Mouse (Mus musculus) C2C12 (cell line): ENCODE measurements at regions not wholly inside any gene's neighbourhood (a gene's known extent, or its start where the extent isn't known, plus 50 kb on each side); places are given as distances from the start of the nearest gene placed in this dataset.
A peak's percentile ranks its signal among the peaks of the same experiment; 100 is the strongest.

Source experiments
- H3K27me3 ChIP-seq: one replicate; pipeline ENCODE4 v1.6.1; 2011; ENCODE audit not compliant: control insufficient read depth, insufficient read depth, insufficient read length
- H3K36me3 ChIP-seq: one replicate; pipeline ENCODE4 v1.6.1; 2011; ENCODE audit not compliant: control insufficient read depth, insufficient read depth
- H3K4me3 ChIP-seq: one replicate; pipeline ENCODE4 v1.5.1; 2011; ENCODE audit warnings: mild to moderate bottlenecking, control low read depth; ENCODE audit not compliant: poor library complexity, insufficient read depth, severe bottlenecking
- H3K79me2 ChIP-seq: one replicate; pipeline ENCODE4 v1.6.1; 2011; ENCODE audit not compliant: control insufficient read depth, insufficient read depth
- H3K79me3 ChIP-seq: one replicate; pipeline ENCODE4 v1.6.1; 2011; ENCODE audit warnings: low read depth, control low read depth
- H3ac ChIP-seq: one replicate; pipeline ENCODE3; 2011; ENCODE audit warnings: low read depth; ENCODE audit not compliant: control insufficient read depth, insufficient read length
- CEBPB ChIP-seq: IDR thresholded peaks from one replicate; pipeline ENCODE4 v1.6.1; 2011; ENCODE audit warnings: low read depth, mild to moderate bottlenecking, control low read depth, moderate library complexity
- CTCF ChIP-seq: IDR thresholded peaks from one replicate; pipeline ENCODE4 v1.5.1; 2011; ENCODE audit not compliant: control insufficient read depth, insufficient read depth, insufficient read length
- FOSL1 ChIP-seq: IDR thresholded peaks from one replicate; pipeline ENCODE4 v1.8.0; 2011; ENCODE audit warnings: mild to moderate bottlenecking, low read length; ENCODE audit not compliant: poor library complexity, insufficient read depth, severe bottlenecking
- MAX ChIP-seq: IDR thresholded peaks from one replicate; pipeline ENCODE4 v1.6.1; 2011; ENCODE audit warnings: mild to moderate bottlenecking, control low read depth
- MYOD1 ChIP-seq: IDR thresholded peaks from one replicate; pipeline ENCODE4 v1.6.1; 2011; ENCODE audit warnings: low read depth; ENCODE audit not compliant: control insufficient read depth, insufficient read length
- MYOG ChIP-seq: IDR thresholded peaks from one replicate; pipeline ENCODE4 v1.6.1; 2011; ENCODE audit not compliant: control insufficient read depth, insufficient read length; ENCODE audit errors: extremely low read depth
- USF1 ChIP-seq: IDR thresholded peaks from one replicate; pipeline ENCODE4 v1.6.1; 2011; ENCODE audit warnings: low read depth, mild to moderate bottlenecking, control low read depth, moderate library complexity

DNA sequence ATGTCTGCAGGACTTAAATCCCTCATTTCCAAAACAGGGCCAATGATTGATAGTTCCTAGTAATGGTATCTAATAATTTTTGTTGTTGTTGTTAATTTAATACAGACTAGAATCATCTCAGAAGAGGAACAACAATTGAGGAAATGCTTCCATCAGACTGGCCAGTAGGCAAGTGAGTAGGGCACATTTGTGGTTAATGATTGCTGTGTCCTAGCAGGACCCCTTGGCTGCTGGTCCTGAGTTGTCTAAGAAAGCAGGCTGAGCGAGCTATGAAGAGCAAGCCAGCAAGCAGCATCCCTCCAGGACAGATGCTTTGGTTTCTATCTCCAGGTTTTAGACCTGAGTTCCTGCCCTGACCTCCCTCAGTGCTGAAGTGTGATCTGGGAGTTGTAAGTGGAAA lies 85.3 kb upstream of the Max start:
- Histone ChIP-seq H3K27me3 (no peaks in the 10 kb centered on the region), H3K79me2 (no peaks in the 10 kb centered on the region)

DNA sequence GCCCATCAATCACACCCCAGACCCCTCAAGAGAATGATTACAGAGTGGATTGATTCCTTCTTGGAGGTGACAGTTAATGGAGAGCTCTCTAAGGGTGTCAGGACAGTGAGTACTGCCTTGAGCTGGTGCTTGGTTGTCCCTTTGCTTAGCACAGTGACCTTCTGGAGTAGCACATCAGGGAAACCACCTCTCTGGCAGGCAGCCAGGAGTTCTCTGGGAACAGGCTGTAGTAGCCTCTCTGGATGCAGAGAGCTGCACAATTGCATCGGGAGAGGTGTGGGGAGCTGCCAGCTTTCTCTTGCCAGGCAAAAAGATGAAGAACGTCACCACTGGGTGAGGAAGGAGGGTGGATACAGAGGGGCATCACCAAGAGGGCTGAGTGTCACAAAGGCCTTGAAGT lies 84.0 kb upstream of the Max start:
- no peaks in the 10 kb centered on the region for H3K36me3 ChIP-seq
- H3K4me3 ChIP-seq = no peak overlapping the region
- no peaks in the 10 kb centered on the region for H3K27me3 ChIP-seq
- no peaks in the 10 kb centered on the region for H3K79me2 ChIP-seq
- TF ChIP-seq MYOG (no peak), CEBPB (no peak), FOSL1 (no peak), USF1 (no peak), MYOD1 (no peak), CTCF (no peak), MAX (no peak)
- no peaks in the 10 kb centered on the region for H3K79me3 ChIP-seq
- no peak overlapping the region for H3ac ChIP-seq

More for the DNA sequence above, 85.3 kb upstream of the Max start:
- H3ac ChIP-seq = no peak overlapping the region
- H3K4me3 ChIP-seq = no peak overlapping the region
- H3K36me3 ChIP-seq = no peaks in the 10 kb centered on the region
- H3K79me3 ChIP-seq = no peaks in the 10 kb centered on the region
- TF ChIP-seq MYOG = no peak
- TF ChIP-seq USF1 = no peak

DNA sequence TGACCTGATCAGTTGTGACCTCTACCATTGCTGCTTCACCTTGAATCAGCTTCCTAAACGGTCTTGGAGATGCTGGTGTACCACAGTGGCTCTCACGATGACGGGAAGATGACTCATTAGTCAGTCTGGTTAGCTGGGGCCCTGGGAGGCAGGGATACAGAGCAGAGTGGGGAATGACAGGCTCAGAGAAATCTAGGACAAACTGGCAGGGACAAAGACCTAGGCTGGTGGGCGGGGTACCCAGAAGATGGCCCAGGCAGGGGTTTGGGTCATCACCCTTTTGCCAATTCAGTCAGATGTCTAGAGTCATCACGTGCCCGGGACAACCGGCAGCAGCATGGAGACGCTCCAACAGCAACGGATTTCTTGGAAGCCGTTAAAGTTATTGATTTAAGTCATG lies 83.4 kb upstream of the Max start:
- no peak overlapping the region for H3K4me3 ChIP-seq
- no peak overlapping the region for H3ac ChIP-seq
- H3K27me3 ChIP-seq = no peaks in the 10 kb centered on the region
- no peaks in the 10 kb centered on the region for H3K79me3 ChIP-seq
- no peak for TF ChIP-seq CEBPB
- TF ChIP-seq FOSL1 = peak; percentile 75
- H3K79me2 ChIP-seq = no peaks in the 10 kb centered on the region
- no peaks in the 10 kb centered on the region for H3K36me3 ChIP-seq

DNA sequence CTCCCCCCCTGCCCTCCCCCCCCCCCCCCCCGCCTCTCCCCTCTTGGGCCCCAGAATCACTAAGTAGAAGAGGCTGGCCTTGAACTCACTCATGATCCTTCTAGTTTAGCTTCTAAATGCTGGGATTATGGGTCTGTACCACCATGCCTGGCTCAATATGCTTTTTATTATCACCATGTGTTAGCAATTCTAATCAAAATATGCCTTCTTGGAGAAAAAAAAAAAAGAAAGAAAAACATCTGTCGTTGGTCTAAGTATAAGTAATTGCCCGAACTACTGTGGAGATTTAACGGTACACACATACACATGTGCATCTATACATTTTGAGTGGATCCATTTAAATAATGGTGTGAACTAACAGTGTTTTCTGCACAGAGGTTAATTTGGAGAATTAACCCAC lies 80.4 kb upstream of the Max start:
- no peaks in the 10 kb centered on the region for H3K79me3 ChIP-seq
- H3K27me3 ChIP-seq = no peaks in the 10 kb centered on the region
- no peaks in the 10 kb centered on the region for H3K36me3 ChIP-seq
- H3K4me3 ChIP-seq = no peak overlapping the region
- no peak for TF ChIP-seq USF1
- TF ChIP-seq CEBPB = no peak
- no peak for TF ChIP-seq MAX
- no peak for TF ChIP-seq FOSL1
- no peak for TF ChIP-seq CTCF
- no peak for TF ChIP-seq MYOG
- TF ChIP-seq MYOD1 = no peak
- H3ac ChIP-seq = no peak overlapping the region
- no peaks in the 10 kb centered on the region for H3K79me2 ChIP-seq

DNA sequence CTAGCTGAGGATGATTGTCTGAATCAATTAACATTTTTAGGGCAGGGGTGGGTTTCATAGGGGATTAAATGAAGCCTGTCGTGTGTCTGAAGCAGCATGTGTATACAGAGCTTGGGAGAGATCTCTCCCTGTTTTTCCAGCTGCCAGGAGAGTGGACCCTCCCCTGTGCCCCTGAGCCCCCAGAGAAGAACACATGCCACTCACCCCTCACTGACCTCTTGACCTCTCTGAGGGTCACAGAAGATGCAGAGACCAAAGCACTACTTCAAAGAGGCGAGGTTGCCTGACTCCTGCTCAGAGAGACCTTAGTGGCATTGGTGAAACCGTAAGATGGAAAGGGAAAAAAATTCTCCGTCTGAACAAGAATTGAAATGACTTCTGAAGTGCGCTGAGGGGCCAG lies 79.1 kb upstream of the Max start:
- H3ac ChIP-seq = no peak overlapping the region
- no peaks in the 10 kb centered on the region for H3K36me3 ChIP-seq
- TF ChIP-seq MAX = no peak
- TF ChIP-seq CEBPB = no peak
- no peaks in the 10 kb centered on the region for H3K79me2 ChIP-seq
- H3K27me3 ChIP-seq = no peaks in the 10 kb centered on the region
- no peak overlapping the region for H3K4me3 ChIP-seq
- no peaks in the 10 kb centered on the region for H3K79me3 ChIP-seq

DNA sequence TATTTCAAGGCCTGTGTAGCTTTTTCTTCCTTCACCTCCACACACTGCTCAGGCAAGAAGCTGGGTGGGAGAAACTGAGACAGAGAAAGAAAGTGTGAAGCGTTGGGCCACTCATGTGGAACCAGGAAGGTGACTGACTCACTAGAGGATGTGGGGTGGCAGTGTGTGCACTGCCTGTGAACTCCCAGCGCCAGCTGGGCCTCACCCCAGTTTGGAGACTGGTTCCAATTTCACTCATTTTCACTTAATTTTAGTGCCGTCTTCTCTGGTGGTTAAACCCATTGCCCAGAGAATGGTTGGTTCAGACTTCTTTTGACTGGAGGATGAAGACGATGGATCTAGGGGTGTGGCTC lies 77.9 kb upstream of the Max start:
- Histone ChIP-seq H3K79me3 (no peaks in the 10 kb centered on the region), H3ac (no peak overlapping the region), H3K79me2 (no peaks in the 10 kb centered on the region), H3K4me3 (no peak overlapping the region), H3K36me3 (no peaks in the 10 kb centered on the region), H3K27me3 (no peaks in the 10 kb centered on the region)
- TF ChIP-seq CEBPB = no peak
- TF ChIP-seq FOSL1 = no peak
- TF ChIP-seq USF1 = no peak
- TF ChIP-seq MYOG = no peak
- no peak for TF ChIP-seq MYOD1
- no peak for TF ChIP-seq MAX
- TF ChIP-seq CTCF = no peak
